Mouse (Mus musculus): ENCODE results near the gene Rassf10. TPM values are rescaled to one million over a fixed set of nuclear protein-coding genes. Genes with fewer than 3 reads are reported as not detected.
"Not testable (repeated sequence)": the region's sequence is repeated elsewhere in the genome, so short reads cannot be mapped to it uniquely, and the experiment has no call there.

The Rassf10 gene
- polyA plus RNA-seq, 1 experiment from 2014 or later, result 19.4 TPM

DNA sequence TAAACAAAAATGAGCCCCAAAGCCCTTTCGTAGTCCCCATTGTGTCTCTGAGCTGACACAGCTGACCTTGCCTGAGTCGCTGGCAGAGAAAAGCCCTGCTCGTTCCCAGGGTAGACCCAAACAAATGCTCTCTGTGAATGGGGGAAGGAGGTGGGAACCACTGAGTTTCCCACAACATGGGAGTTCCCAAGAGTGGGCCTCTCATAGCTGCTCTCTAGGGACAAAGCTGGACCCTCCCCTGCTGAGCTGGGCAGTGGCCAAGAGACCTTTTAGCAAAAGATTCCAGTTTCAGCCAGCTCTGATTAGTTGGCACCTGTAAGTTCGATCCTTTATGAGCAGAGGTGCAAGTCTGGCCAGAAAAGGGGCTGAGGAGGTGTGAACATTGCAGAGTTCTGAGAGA is 31.0 kb upstream of the Rassf10 start:
- no peaks in the 10 kb centered on the region for H3K36me3 ChIP-seq (ENCODE audit: control insufficient read depth, insufficient read depth, low read length)
- H3K27me3 ChIP-seq (ENCODE audit: control insufficient read depth, insufficient read depth, low read length), result no peaks in the 10 kb centered on the region
- 37% methylated on average over 4 of the region's 4 CpGs for WGBS
- no peaks in the 10 kb centered on the region for H3K9me3 ChIP-seq (ENCODE audit: control insufficient read depth, low read length)
- no peak for ATAC-seq (ENCODE audit: low FRiP score, low TSS enrichment)
- H3K4me1 ChIP-seq (ENCODE audit: control insufficient read depth, insufficient read depth, low read length), result peaks cover 35% of the 10 kb centered on the region
- no peak overlapping the region for H3K9ac ChIP-seq (ENCODE audit: low read depth, low read length)
- no peak overlapping the region for H3K4me2 ChIP-seq (replicated peaks; ENCODE audit: low read depth, low read length)
- no peak overlapping the region for H3K4me3 ChIP-seq (ENCODE audit: low read length)
- H3K27ac ChIP-seq (ENCODE audit: low read depth, low read length), result no peak overlapping the region; the same call in 1 of the 2 replicates

DNA sequence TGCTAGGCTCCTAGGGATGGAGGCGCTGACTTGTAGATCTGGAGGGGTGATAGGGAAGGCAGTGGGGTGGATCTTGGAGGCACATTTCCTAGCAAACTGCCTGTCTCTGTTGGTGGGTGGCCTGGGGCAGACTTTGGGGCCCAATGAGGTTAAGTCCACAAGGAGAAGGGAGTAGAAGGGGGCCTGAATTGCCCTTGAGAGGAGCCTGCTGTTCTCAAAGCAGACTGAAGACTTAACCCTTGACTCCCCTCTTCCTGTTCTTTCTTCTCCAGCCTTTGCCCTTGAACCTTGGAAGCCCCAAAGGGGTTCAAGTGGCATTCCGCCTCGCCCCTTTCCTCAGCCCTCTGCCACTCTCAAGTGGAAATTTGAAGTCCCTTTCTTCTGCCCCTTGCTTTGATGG is 30.1 kb upstream of the Rassf10 start:
- ATAC-seq (ENCODE audit: low FRiP score, low TSS enrichment), result no peak; the same call in 1 of the 2 replicates
- H3K4me2 ChIP-seq (replicated peaks; ENCODE audit: low read depth, low read length), result no peak overlapping the region
- H3K9ac ChIP-seq (ENCODE audit: low read depth, low read length), result no peak overlapping the region
- 43% methylated on average over 3 of the region's 3 CpGs for WGBS
- H3K9me3 ChIP-seq (ENCODE audit: control insufficient read depth, low read length), result no peaks in the 10 kb centered on the region
- H3K27ac ChIP-seq (ENCODE audit: low read depth, low read length), result no peak overlapping the region; the same call in 1 of the 2 replicates
- peaks cover 32% of the 10 kb centered on the region for H3K4me1 ChIP-seq (ENCODE audit: control insufficient read depth, insufficient read depth, low read length)
- no peaks in the 10 kb centered on the region for H3K36me3 ChIP-seq (ENCODE audit: control insufficient read depth, insufficient read depth, low read length)
- H3K4me3 ChIP-seq (ENCODE audit: low read length), result no peak overlapping the region
- no peaks in the 10 kb centered on the region for H3K27me3 ChIP-seq (ENCODE audit: control insufficient read depth, insufficient read depth, low read length)

DNA sequence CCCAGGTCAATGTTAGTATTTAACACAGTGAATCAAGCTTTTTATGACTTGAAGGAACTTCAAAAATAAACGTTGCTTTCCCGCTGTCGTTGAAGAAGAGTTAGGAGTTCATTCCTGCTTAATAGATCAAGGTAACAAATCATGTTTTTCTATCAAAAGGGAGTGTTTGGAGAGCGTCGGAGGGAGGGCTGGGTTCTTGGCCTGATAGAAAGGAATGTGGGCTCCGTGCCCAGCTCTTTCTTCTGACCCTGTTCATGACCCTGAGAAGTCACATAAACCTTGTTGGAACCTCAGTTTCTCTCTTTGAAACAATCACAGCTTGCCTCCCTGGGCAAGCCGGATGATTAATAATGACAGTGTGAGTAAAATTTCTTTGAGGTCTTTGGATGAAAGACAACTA is 23.1 kb upstream of the Rassf10 start:
- Histone ChIP-seq H3K4me1 (ENCODE audit: control insufficient read depth, insufficient read depth, low read length) (peaks cover 21% of the 10 kb centered on the region), H3K9ac (ENCODE audit: low read depth, low read length) (no peak overlapping the region), H3K9me3 (ENCODE audit: control insufficient read depth, low read length) (no peaks in the 10 kb centered on the region), H3K27me3 (ENCODE audit: control insufficient read depth, insufficient read depth, low read length) (no peaks in the 10 kb centered on the region), H3K4me3 (ENCODE audit: low read length) (no peak overlapping the region), H3K27ac (ENCODE audit: low read depth, low read length) (no peak overlapping the region), H3K4me2 (replicated peaks; ENCODE audit: low read depth, low read length) (no peak overlapping the region; the same call in 1 of the 2 replicates), H3K36me3 (ENCODE audit: control insufficient read depth, insufficient read depth, low read length) (no peaks in the 10 kb centered on the region)
- 8% methylated on average over 7 of the region's 7 CpGs for WGBS
- ATAC-seq (ENCODE audit: low FRiP score, low TSS enrichment), result peak; percentile 33; the same call in 1 of the 2 replicates

DNA sequence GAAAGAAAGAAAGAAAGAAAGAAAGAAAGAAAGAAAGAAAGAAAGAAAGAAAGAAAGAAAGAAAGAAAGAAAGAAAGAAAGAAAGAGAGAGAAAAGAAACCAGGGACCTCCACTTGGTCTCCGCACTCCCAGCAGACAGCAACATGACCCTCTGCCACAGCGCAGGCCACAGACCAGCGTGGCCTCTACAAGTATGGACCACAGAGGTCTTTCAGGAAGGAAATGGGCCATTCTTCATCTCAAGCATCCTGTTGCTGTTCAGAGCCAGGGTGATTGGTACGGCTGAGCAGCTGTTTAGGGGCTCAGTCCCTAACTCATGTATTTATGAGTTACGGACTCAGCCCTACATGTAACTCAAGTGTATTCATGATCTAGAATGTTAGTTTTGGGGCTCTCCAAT is 17.9 kb upstream of the Rassf10 start:
- H3K27me3 ChIP-seq (ENCODE audit: control insufficient read depth, insufficient read depth, low read length); H3K4me3 ChIP-seq (ENCODE audit: low read length); ATAC-seq (ENCODE audit: low FRiP score, low TSS enrichment); H3K9ac ChIP-seq (ENCODE audit: low read depth, low read length); H3K36me3 ChIP-seq (ENCODE audit: control insufficient read depth, insufficient read depth, low read length); H3K9me3 ChIP-seq (ENCODE audit: control insufficient read depth, low read length); H3K27ac ChIP-seq (ENCODE audit: low read depth, low read length); H3K4me1 ChIP-seq (ENCODE audit: control insufficient read depth, insufficient read depth, low read length); H3K4me2 ChIP-seq (replicated peaks; ENCODE audit: low read depth, low read length): not testable (repeated sequence)
- WGBS, result 76% methylated on average over 5 of the region's 5 CpGs

DNA sequence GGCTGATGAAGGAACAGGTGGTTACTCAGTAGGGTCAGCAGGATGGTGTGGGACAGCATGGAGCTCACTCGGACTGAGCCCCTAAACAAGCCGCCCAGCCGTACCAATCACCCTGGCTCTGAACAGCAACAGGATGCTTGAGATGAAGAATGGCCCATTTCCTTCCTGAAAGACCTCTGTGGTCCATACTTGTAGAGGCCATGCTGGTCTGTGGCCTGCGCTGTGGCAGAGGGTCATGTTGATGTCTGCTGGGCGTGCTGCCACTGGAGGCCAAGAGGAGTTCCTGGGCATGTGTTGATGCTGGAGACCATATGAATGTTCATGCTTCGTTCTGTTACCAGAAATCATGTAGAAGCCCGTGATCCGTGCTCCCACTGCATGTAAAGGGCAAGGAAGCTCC is 16.7 kb upstream of the Rassf10 start:
- no peaks in the 10 kb centered on the region for H3K4me1 ChIP-seq (ENCODE audit: control insufficient read depth, insufficient read depth, low read length)
- H3K36me3 ChIP-seq (ENCODE audit: control insufficient read depth, insufficient read depth, low read length), result no peaks in the 10 kb centered on the region
- no peak overlapping the region for H3K27ac ChIP-seq (ENCODE audit: low read depth, low read length)
- 84% methylated on average over 8 of the region's 8 CpGs for WGBS
- no peaks in the 10 kb centered on the region for H3K9me3 ChIP-seq (ENCODE audit: control insufficient read depth, low read length)
- no peaks in the 10 kb centered on the region for H3K27me3 ChIP-seq (ENCODE audit: control insufficient read depth, insufficient read depth, low read length)
- no peak overlapping the region for H3K9ac ChIP-seq (ENCODE audit: low read depth, low read length)
- H3K4me3 ChIP-seq (ENCODE audit: low read length), result no peak overlapping the region
- no peak overlapping the region for H3K4me2 ChIP-seq (replicated peaks; ENCODE audit: low read depth, low read length)
- ATAC-seq (ENCODE audit: low FRiP score, low TSS enrichment), result no peak

DNA sequence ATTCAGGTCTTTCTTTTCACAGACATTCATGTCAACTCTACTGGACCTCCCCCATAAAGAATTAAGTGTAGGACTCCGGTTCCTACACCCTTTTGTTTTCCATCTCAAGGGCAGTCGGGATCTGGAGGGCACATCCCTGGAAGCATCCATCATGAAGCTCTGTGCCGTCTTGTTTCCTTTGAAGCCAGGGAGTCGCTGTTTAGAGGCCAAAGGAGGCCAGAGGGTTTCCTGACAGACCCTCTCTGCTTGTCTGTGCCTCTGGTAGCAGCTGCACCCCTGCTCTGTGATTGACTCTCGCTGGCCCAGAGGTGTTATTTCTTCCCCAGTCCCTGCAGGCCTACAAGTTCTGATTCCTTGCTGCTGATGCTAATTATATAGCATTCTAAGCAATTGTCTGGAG is 14.8 kb upstream of the Rassf10 start:
- ATAC-seq (ENCODE audit: low FRiP score, low TSS enrichment), result 0 out of 2 replicates have a peak, but pooled peaks have one; percentile 58
- no peak overlapping the region for H3K4me2 ChIP-seq (replicated peaks; ENCODE audit: low read depth, low read length)
- no peaks in the 10 kb centered on the region for H3K4me1 ChIP-seq (ENCODE audit: control insufficient read depth, insufficient read depth, low read length)
- no peak overlapping the region for H3K27ac ChIP-seq (ENCODE audit: low read depth, low read length)
- H3K4me3 ChIP-seq (ENCODE audit: low read length), result no peak overlapping the region
- H3K9ac ChIP-seq (ENCODE audit: low read depth, low read length), result no peak overlapping the region
- H3K36me3 ChIP-seq (ENCODE audit: control insufficient read depth, insufficient read depth, low read length), result no peaks in the 10 kb centered on the region
- WGBS, result 9% methylated on average over 5 of the region's 5 CpGs
- H3K27me3 ChIP-seq (ENCODE audit: control insufficient read depth, insufficient read depth, low read length), result no peaks in the 10 kb centered on the region
- H3K9me3 ChIP-seq (ENCODE audit: control insufficient read depth, low read length), result no peaks in the 10 kb centered on the region

DNA sequence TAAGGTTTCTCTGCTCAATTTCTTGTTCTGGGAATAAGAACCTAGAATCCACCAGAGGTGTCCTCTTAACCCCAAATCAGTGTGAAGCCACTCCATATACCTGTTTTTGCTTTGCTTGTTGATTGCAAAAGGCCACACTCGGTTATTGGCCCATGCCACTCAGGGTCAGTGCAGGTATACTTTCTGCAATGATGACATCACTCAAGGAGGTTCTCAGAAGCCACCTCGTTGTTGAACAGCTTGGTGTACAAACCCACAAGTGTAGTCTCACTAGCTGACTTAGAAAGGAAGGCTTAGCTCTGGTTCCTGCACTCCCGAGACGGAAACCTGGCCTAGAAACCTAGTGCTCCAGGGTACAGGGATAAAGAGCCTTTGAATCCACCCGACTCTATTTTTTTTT is 11.2 kb upstream of the Rassf10 start:
- WGBS, result 65% methylated on average over 5 of the region's 5 CpGs
- H3K9ac ChIP-seq (ENCODE audit: low read depth, low read length), result no peak overlapping the region
- no peak overlapping the region for H3K4me3 ChIP-seq (ENCODE audit: low read length)

DNA sequence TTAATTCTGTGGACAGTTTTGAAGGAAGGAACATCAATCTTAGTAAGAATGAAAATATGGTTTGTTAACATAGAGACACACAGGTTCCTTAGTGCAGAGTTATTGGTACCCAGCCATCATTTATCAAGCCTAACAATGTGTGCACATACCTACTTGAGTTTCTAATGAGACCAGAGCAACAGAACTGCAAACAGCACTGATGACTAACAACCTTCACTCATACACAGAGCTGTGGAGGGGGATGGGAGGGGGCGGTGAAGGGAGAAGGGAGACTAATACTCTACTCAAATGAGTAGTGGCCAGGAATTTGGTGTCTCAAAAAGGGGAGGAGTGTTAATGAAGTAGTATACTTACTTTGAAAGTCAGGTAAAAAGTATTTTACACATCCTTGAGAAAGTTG is 10.7 kb upstream of the Rassf10 start:
- no peaks in the 10 kb centered on the region for H3K36me3 ChIP-seq (ENCODE audit: control insufficient read depth, insufficient read depth, low read length)
- 52% methylated on average over 1 of the region's 1 CpGs for WGBS
- ATAC-seq (ENCODE audit: low FRiP score, low TSS enrichment), result no peak
- H3K4me2 ChIP-seq (replicated peaks; ENCODE audit: low read depth, low read length), result no peak overlapping the region
- H3K27me3 ChIP-seq (ENCODE audit: control insufficient read depth, insufficient read depth, low read length), result no peaks in the 10 kb centered on the region
- no peaks in the 10 kb centered on the region for H3K4me1 ChIP-seq (ENCODE audit: control insufficient read depth, insufficient read depth, low read length)
- H3K9me3 ChIP-seq (ENCODE audit: control insufficient read depth, low read length), result no peaks in the 10 kb centered on the region
- no peak overlapping the region for H3K9ac ChIP-seq (ENCODE audit: low read depth, low read length)
- H3K4me3 ChIP-seq (ENCODE audit: low read length), result no peak overlapping the region
- H3K27ac ChIP-seq (ENCODE audit: low read depth, low read length), result no peak overlapping the region

More for the DNA sequence above, 11.2 kb upstream of the Rassf10 start:
- H3K4me2 ChIP-seq (replicated peaks; ENCODE audit: low read depth, low read length), result no peak overlapping the region
- H3K4me1 ChIP-seq (ENCODE audit: control insufficient read depth, insufficient read depth, low read length), result no peaks in the 10 kb centered on the region
- no peaks in the 10 kb centered on the region for H3K36me3 ChIP-seq (ENCODE audit: control insufficient read depth, insufficient read depth, low read length)
- ATAC-seq (ENCODE audit: low FRiP score, low TSS enrichment), result no peak
- H3K9me3 ChIP-seq (ENCODE audit: control insufficient read depth, low read length), result no peaks in the 10 kb centered on the region
- H3K27me3 ChIP-seq (ENCODE audit: control insufficient read depth, insufficient read depth, low read length), result no peaks in the 10 kb centered on the region
- no peak overlapping the region for H3K27ac ChIP-seq (ENCODE audit: low read depth, low read length)

DNA sequence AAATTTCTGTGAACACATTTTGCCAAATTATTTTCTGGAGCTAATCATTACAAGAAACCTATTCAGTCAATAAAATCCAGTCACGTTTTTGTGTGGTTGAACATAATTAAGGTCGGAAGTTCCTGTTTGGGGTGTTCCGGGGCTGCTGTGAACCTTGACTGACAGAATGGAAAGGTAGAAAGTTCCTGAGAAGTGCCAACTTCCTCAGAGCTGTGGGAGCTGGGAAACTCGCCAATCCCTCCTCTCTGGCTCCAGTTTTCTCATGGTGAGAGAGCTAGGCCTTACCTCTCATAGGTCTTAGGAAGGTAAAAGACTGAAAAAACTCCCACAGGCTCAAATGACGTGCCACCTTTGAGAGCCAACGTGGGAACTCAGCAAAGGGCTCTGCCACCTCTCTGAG is 7.1 kb upstream of the Rassf10 start:
- Histone ChIP-seq H3K9ac (ENCODE audit: low read depth, low read length) (no peak overlapping the region), H3K9me3 (ENCODE audit: control insufficient read depth, low read length) (no peaks in the 10 kb centered on the region), H3K27ac (ENCODE audit: low read depth, low read length) (peak overlapping the region; percentile 74; the same call in 1 of the 2 replicates), H3K27me3 (ENCODE audit: control insufficient read depth, insufficient read depth, low read length) (no peaks in the 10 kb centered on the region), H3K4me2 (replicated peaks; ENCODE audit: low read depth, low read length) (no peak overlapping the region), H3K36me3 (ENCODE audit: control insufficient read depth, insufficient read depth, low read length) (no peaks in the 10 kb centered on the region), H3K4me1 (ENCODE audit: control insufficient read depth, insufficient read depth, low read length) (peaks cover 5% of the 10 kb centered on the region; the same call in 1 of the 2 replicates), H3K4me3 (ENCODE audit: low read length) (no peak overlapping the region)
- whole genome bisulfite sequencing, result 37% methylated on average over 6 of the region's 6 CpGs
- ATAC-seq (ENCODE audit: low FRiP score, low TSS enrichment), result no peak

All from kidney, embryonic 14.5 days (tissue).